Mouse (Mus musculus): ENCODE data around the gene Nrbp1. TPM values are rescaled to one million over a fixed set of nuclear protein-coding genes. Genes with fewer than 3 reads are reported as not detected.

Gene Nrbp1
- polyA plus RNA-seq, 2 experiments = 157 to 161 TPM

GRCm38 (mm10) chr5:31250716-31251115, 10.1 kb downstream of the Nrbp1 start:
- TF ChIP-seq POLR2A (IDR thresholded peaks at IDR 0.05; ENCODE audit: borderline replicate concordance, extremely low read depth, insufficient read depth, insufficient read length) = no peak
- no peak for DNase-seq (ENCODE audit: low spot score)
- no peaks in the 10 kb centered on the region for H3K9me3 ChIP-seq (ENCODE audit: control insufficient read depth, low read length)
- ATAC-seq (ENCODE audit: low FRiP score, low read depth) = peak; percentile 41; the same call in 1 of the 2 replicates
- H3K4me2 ChIP-seq (replicated peaks; ENCODE audit: low read depth, low read length, severe bottlenecking) = peak overlapping the region; percentile 48; the same call in 1 of the 2 replicates
- H3K27me3 ChIP-seq (ENCODE audit: control insufficient read depth, insufficient read depth, low read length) = no peaks in the 10 kb centered on the region
- H3K36me3 ChIP-seq (ENCODE audit: control insufficient read depth, insufficient read depth, low read length) = peaks cover 87% of the 10 kb centered on the region
- no peak overlapping the region for H3K4me3 ChIP-seq (replicated peaks; ENCODE audit: low read length)
- no peak overlapping the region; the same call in 1 of the 2 replicates for H3K27ac ChIP-seq (replicated peaks; ENCODE audit: low read depth, low read length)
- H3K4me1 ChIP-seq (ENCODE audit: control insufficient read depth, insufficient read depth, low read length) = peaks cover 23% of the 10 kb centered on the region
- no peak overlapping the region for H3K9ac ChIP-seq (ENCODE audit: low read depth, low read length, severe bottlenecking)
- 30% methylated on average over 4 of the region's 4 CpGs for WGBS

GRCm38 (mm10) chr5:31251541-31252101, 11.0 kb downstream of the Nrbp1 start, which contains the start of gene Krtcap3:
Gene Krtcap3 (plus strand): TSS chr5:31251691.
- no peak for DNase-seq (ENCODE audit: low spot score)
- WGBS = 6% methylated on average over 41 of the region's 47 CpGs
- Histone ChIP-seq H3K27me3 (ENCODE audit: control insufficient read depth, insufficient read depth, low read length) (no peaks in the 10 kb centered on the region), H3K9ac (ENCODE audit: low read depth, low read length, severe bottlenecking) (peak within 1 kb of the TSS; percentile 45), H3K4me2 (replicated peaks; ENCODE audit: low read depth, low read length, severe bottlenecking) (peak within 1 kb of the TSS; percentile 48), H3K36me3 (ENCODE audit: control insufficient read depth, insufficient read depth, low read length) (peaks cover 83% of the 10 kb centered on the region), H3K4me1 (ENCODE audit: control insufficient read depth, insufficient read depth, low read length) (peaks cover 23% of the 10 kb centered on the region), H3K4me3 (replicated peaks; ENCODE audit: low read length) (peak within 1 kb of the TSS; percentile 33), H3K9me3 (ENCODE audit: control insufficient read depth, low read length) (no peaks in the 10 kb centered on the region), H3K27ac (replicated peaks; ENCODE audit: low read depth, low read length) (peak within 1 kb of the TSS; percentile 61)
- peak; percentile 41; the same call in 1 of the 2 replicates for ATAC-seq (ENCODE audit: low FRiP score, low read depth)
- TF ChIP-seq POLR2A (IDR thresholded peaks at IDR 0.05; ENCODE audit: borderline replicate concordance, extremely low read depth, insufficient read depth, insufficient read length) = no peak

- 56% methylated on average over 9 of the region's 10 CpGs for WGBS
- Histone ChIP-seq H3K4me1 (ENCODE audit: control insufficient read depth, insufficient read depth, low read length) (peaks cover 23% of the 10 kb centered on the region), H3K9ac (ENCODE audit: low read depth, low read length, severe bottlenecking) (peak overlapping the region; percentile 45), H3K27ac (replicated peaks; ENCODE audit: low read depth, low read length) (no peak overlapping the region), H3K9me3 (ENCODE audit: control insufficient read depth, low read length) (no peaks in the 10 kb centered on the region), H3K4me2 (replicated peaks; ENCODE audit: low read depth, low read length, severe bottlenecking) (peak overlapping the region; percentile 48), H3K36me3 (ENCODE audit: control insufficient read depth, insufficient read depth, low read length) (peaks cover 81% of the 10 kb centered on the region), H3K27me3 (ENCODE audit: control insufficient read depth, insufficient read depth, low read length) (no peaks in the 10 kb centered on the region), H3K4me3 (replicated peaks; ENCODE audit: low read length) (peak overlapping the region; percentile 33)
- ATAC-seq (ENCODE audit: low FRiP score, low read depth) (no peak), DNase-seq (ENCODE audit: low spot score) (no peak)
- no peak for TF ChIP-seq POLR2A (IDR thresholded peaks at IDR 0.05; ENCODE audit: borderline replicate concordance, extremely low read depth, insufficient read depth, insufficient read length)
Measured at GRCm38 (mm10) chr5:31252151-31252550, 11.5 kb downstream of the Nrbp1 start.

GRCm38 (mm10) chr5:31252795-31253545, 12.3 kb downstream of the Nrbp1 start:
- DNase-seq (ENCODE audit: low spot score) = no peak
- Histone ChIP-seq H3K4me2 (replicated peaks; ENCODE audit: low read depth, low read length, severe bottlenecking) (peak overlapping the region; percentile 7; the same call in 1 of the 2 replicates), H3K4me1 (ENCODE audit: control insufficient read depth, insufficient read depth, low read length) (peaks cover 23% of the 10 kb centered on the region), H3K36me3 (ENCODE audit: control insufficient read depth, insufficient read depth, low read length) (peaks cover 81% of the 10 kb centered on the region), H3K9ac (ENCODE audit: low read depth, low read length, severe bottlenecking) (no peak overlapping the region), H3K4me3 (replicated peaks; ENCODE audit: low read length) (no peak overlapping the region), H3K27ac (replicated peaks; ENCODE audit: low read depth, low read length) (peak overlapping the region; percentile 61), H3K27me3 (ENCODE audit: control insufficient read depth, insufficient read depth, low read length) (no peaks in the 10 kb centered on the region), H3K9me3 (ENCODE audit: control insufficient read depth, low read length) (no peaks in the 10 kb centered on the region)
- 43% methylated on average over 16 of the region's 16 CpGs for WGBS
- ATAC-seq (ENCODE audit: low FRiP score, low read depth) = peak; percentile 20; the same call in 1 of the 2 replicates
- TF ChIP-seq POLR2A (IDR thresholded peaks at IDR 0.05; ENCODE audit: borderline replicate concordance, extremely low read depth, insufficient read depth, insufficient read length) = no peak

- H3K4me3 ChIP-seq (replicated peaks; ENCODE audit: low read length) = no peak overlapping the region
Measured at GRCm38 (mm10) chr5:31253806-31254205, 13.1 kb downstream of the Nrbp1 start.

More at GRCm38 (mm10) chr5:31253806-31254205, 13.1 kb downstream of the Nrbp1 start:
- WGBS = 95% methylated on average over 8 of the region's 8 CpGs
- Histone ChIP-seq H3K9ac (ENCODE audit: low read depth, low read length, severe bottlenecking) (no peak overlapping the region), H3K36me3 (ENCODE audit: control insufficient read depth, insufficient read depth, low read length) (peaks cover 81% of the 10 kb centered on the region), H3K27me3 (ENCODE audit: control insufficient read depth, insufficient read depth, low read length) (no peaks in the 10 kb centered on the region), H3K27ac (replicated peaks; ENCODE audit: low read depth, low read length) (peak overlapping the region; percentile 61; the same call in 1 of the 2 replicates), H3K4me1 (ENCODE audit: control insufficient read depth, insufficient read depth, low read length) (peaks cover 23% of the 10 kb centered on the region), H3K4me2 (replicated peaks; ENCODE audit: low read depth, low read length, severe bottlenecking) (no peak overlapping the region), H3K9me3 (ENCODE audit: control insufficient read depth, low read length) (no peaks in the 10 kb centered on the region)
- ATAC-seq (ENCODE audit: low FRiP score, low read depth) = no peak
- no peak for TF ChIP-seq POLR2A (IDR thresholded peaks at IDR 0.05; ENCODE audit: borderline replicate concordance, extremely low read depth, insufficient read depth, insufficient read length)
- no peak for DNase-seq (ENCODE audit: low spot score)

All from limb, embryonic 14.5 days (tissue).